Mouse (Mus musculus) cortical plate, adult 2 months (tissue): ENCODE measurements at regions not wholly inside any gene's neighbourhood (a gene's known extent, or its start where the extent isn't known, plus 50 kb on each side); places are given as distances from the start of the nearest gene placed in this dataset.

Source experiments
- H3K27ac ChIP-seq: fragments of 200-500 bp; 2 replicates; pipeline ENCODE4 v1.5.1; 2012; ENCODE audit warnings: low read length, control low read depth, inconsistent platforms; ENCODE audit not compliant: insufficient read depth
- H3K4me1 ChIP-seq: fragments of 200-500 bp; 2 replicates; pipeline ENCODE4 v1.6.1; 2011; ENCODE audit warnings: low read length; ENCODE audit not compliant: control insufficient read depth, insufficient read depth
- H3K4me3 ChIP-seq: fragments of 200-500 bp; 2 replicates; pipeline ENCODE4 v1.5.1; 2011; ENCODE audit warnings: mild to moderate bottlenecking, low read length, control low read depth; ENCODE audit not compliant: insufficient read depth
- CTCF ChIP-seq: fragments of 200-500 bp; IDR thresholded peaks from 2 replicates; pipeline ENCODE4 v1.5.1; 2011; ENCODE audit warnings: mild to moderate bottlenecking, control low read depth, low read length; ENCODE audit not compliant: insufficient read depth; ENCODE audit errors: extremely low read depth
- POLR2A ChIP-seq: fragments of 200-500 bp; IDR thresholded peaks from 2 replicates; pipeline ENCODE4 v1.6.1; 2011; ENCODE audit warnings: mild to moderate bottlenecking, low read length, control low read depth; ENCODE audit not compliant: insufficient read depth; ENCODE audit errors: extremely low read depth

- H3K4me1 ChIP-seq, result no peaks in the 10 kb centered on the region
- no peak for TF ChIP-seq POLR2A
- no peak for TF ChIP-seq CTCF
- no peak overlapping the region for H3K4me3 ChIP-seq
- no peak overlapping the region for H3K27ac ChIP-seq
Measured at GRCm38 (mm10) chr7:133205704-133206103, 81.5 kb upstream of the Ctbp2 start.

DNA sequence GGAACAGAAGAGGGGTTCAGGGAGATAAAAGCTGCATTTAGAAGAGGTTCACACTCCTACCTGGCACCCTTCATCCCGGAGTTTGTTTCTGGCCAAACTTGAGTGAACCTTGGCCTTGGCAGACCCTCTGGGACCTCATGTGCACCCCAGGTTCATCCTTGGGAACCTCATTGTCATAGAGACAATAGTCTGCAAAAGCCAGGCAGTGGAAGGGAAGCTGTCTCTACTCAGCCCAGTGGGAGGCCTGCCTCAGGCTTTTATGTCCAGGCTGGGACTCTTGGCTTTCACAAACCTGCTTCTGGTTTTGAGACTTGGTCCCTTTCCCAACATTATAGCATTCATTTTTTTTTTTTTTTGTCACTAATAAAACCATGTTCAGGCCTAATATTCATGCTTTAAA lies 80.3 kb upstream of the Ctbp2 start:
- H3K27ac ChIP-seq, result no peak overlapping the region
- no peaks in the 10 kb centered on the region for H3K4me1 ChIP-seq
- H3K4me3 ChIP-seq, result no peak overlapping the region
- TF ChIP-seq CTCF (no peak), POLR2A (no peak)

DNA sequence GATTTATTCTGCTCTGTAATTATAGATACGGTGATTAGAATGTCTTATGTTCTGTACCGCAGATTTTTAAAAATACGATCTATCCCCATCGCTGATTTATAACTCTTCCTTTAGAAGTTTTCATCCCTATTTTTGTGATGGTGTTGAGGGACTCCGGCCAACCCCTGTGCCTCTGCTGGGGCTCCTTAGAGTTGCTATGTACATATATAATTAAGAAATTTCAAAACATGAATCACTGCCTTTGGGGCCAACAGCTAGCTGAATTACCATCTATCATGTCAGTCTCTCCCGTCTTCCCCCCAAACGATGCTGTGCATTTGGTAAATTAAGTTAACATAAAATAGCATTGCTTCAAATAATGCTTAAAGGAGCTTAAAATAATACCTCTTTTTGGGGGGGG lies 79.8 kb upstream of the Ctbp2 start:
- Histone ChIP-seq H3K27ac (no peak overlapping the region), H3K4me1 (no peaks in the 10 kb centered on the region), H3K4me3 (no peak overlapping the region)
- TF ChIP-seq CTCF (no peak), POLR2A (no peak)

DNA sequence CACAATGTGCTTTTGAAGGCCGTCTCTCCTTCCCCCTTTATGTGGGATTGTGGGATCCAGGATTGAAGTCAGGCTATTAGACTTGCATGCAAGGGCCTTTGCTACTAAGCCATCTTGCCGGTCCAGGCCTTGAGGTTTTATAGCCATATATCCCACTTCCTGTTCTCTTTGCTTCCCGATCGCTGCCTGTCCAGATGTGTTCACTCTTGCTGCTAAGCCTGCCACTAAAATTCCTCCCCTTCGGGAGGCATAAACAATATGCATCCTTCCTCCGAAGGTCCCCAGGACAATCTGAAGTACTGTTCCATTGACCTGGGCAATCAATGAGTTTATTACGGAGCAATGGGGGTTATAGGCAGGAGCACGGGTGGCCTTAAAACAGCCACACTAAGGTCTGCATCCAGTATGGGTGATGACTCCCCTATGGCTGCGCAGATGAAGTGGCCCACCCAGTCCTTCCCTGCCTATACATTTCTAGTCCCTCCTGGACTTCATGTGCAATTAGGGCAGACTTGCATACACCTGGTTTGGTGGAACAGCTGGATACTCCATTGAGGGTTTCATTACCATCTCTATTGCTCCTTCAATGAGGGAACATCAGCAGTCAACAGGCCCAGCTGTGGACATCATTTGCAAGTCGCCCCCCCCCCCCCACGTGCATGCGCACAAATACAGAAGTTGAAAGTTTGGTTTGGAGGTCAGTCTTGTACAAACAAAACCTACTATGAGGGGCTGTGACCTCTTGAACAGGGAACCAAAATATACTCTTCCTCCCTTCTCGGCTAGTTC lies 78.1 kb upstream of the Ctbp2 start:
- Histone ChIP-seq H3K4me1 (no peaks in the 10 kb centered on the region), H3K27ac (no peak overlapping the region), H3K4me3 (no peak overlapping the region)
- no peak for TF ChIP-seq CTCF
- TF ChIP-seq POLR2A, result no peak

- Histone ChIP-seq H3K4me1 (no peaks in the 10 kb centered on the region), H3K4me3 (no peak overlapping the region), H3K27ac (no peak overlapping the region)
- TF ChIP-seq CTCF (no peak), POLR2A (no peak)
Measured at GRCm38 (mm10) chr7:133199046-133199445, 74.9 kb upstream of the Ctbp2 start.

DNA sequence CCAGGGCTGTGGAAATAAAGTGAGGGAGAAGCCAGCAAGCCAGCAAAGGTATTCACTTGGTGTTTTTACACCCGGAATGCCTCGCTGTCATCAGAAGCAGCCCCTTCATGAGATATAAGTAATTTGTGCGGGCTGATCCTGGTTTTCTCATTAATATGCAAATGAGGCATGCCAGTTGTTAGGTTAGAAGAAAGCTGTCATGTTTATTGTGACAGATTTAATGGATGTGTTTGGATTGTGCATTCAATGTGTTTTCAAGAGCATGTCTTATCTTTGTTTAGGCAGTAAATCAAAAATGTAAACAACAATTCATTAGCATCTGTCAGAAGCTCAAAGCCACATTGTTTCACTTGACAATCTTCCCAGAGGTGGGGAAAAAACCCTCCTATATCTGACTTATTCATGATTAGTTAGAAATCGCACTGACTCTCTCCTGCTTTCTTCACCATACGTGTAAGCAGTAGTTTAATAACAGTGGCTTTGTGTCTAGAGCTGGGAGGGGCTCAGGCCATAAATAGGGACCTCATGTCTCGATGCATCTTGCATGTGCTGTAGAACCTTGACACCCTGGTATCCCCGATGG lies 65.8 kb upstream of the Ctbp2 start:
- Histone ChIP-seq H3K4me3 (no peak overlapping the region), H3K27ac (no peak overlapping the region), H3K4me1 (no peaks in the 10 kb centered on the region)
- no peak for TF ChIP-seq POLR2A
- TF ChIP-seq CTCF, result no peak

DNA sequence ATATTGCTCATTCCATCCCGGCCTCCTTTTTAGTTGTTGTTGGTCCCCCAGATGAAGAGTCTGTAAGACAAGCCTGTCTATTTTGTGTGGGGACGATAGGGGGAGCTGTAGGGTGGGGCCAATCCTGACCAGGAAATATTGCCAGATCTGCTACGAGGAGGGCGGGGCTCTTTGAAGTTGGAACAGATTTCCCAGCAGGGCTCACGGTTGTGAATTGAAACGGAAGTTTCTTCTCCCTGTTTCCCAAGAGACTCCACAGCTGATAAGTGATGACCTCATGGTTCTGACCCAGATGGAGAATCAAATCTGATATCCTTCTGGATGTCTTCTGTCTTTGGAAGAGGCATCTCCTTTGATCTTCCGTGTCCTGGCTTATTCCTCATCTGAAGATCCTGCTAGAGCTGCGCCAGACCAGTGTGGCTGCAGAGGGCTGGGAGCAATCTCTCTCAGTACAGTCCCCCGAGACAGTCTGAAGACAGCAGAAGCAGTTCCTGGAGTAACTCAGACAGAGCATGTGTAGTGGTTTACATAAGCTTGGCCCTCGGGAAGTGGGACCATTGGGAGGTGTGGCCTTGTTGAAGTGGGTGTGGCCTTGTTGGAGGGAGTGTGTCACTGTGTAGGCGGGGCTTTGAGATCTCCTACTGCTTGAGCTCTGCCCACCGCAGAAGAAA lies 61.9 kb upstream of the Ctbp2 start:
- Histone ChIP-seq H3K4me3 (no peak overlapping the region), H3K4me1 (no peaks in the 10 kb centered on the region), H3K27ac (no peak overlapping the region)
- TF ChIP-seq CTCF (peak; percentile 47), POLR2A (no peak)

GRCm38 (mm10) chr7:133184905-133185594 lies 60.9 kb upstream of the Ctbp2 start:
- no peaks in the 10 kb centered on the region for H3K4me1 ChIP-seq
- no peak overlapping the region for H3K27ac ChIP-seq
- TF ChIP-seq CTCF (no peak), POLR2A (no peak)
- H3K4me3 ChIP-seq, result no peak overlapping the region

DNA sequence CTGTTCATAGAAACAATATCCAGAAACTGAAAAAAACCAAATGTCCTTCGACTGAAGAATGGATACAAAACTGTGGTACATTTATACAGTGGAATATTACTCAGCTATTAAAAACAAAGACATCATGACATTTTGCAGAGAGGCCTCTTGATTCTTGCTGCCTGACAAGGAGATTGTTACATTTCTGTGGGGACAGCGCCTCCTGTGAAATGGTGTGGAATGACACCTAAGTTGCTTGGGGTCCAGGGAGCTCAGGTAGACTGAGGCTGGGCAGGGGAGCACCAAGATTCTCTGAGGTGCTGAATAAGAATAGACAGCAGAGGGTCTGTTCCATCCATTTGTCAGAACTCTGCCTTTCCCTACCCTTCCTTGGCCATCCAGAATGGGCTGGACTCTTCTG lies 57.2 kb upstream of the Ctbp2 start:
- H3K27ac ChIP-seq, result no peak overlapping the region
- H3K4me1 ChIP-seq, result no peaks in the 10 kb centered on the region
- no peak overlapping the region for H3K4me3 ChIP-seq
- TF ChIP-seq CTCF (no peak), POLR2A (no peak)
